Mouse (Mus musculus) liver, adult 2 months (tissue): ENCODE measurements at regions not wholly inside any gene's neighbourhood (a gene's known extent, or its start where the extent isn't known, plus 50 kb on each side); places are given as distances from the start of the nearest gene placed in this dataset.
A peak's percentile ranks its signal among the peaks of the same experiment; 100 is the strongest.

Experiments
- DNase-seq: peaks from one replicate; pipeline ENCODE4 v3.0.0-alpha.2; 2011; ENCODE audit warnings: low read depth, low spot score; ENCODE audit errors: extremely low read depth
- H3K27ac ChIP-seq: fragments of 200-500 bp; replicated peaks from 2 replicates; pipeline ENCODE4 v1.5.1; 2012; ENCODE audit warnings: low read depth, mild to moderate bottlenecking, control low read depth, inconsistent platforms, low read length; ENCODE audit not compliant: insufficient read depth
- H3K27me3 ChIP-seq: fragments of 200-500 bp; 2 replicates; pipeline ENCODE4 v1.6.1; 2012; ENCODE audit warnings: mild to moderate bottlenecking, moderate library complexity, low read length, inconsistent platforms; ENCODE audit not compliant: control insufficient read depth, insufficient read depth
- H3K36me3 ChIP-seq: fragments of 200-500 bp; 2 replicates; pipeline ENCODE4 v1.6.1; 2012; ENCODE audit warnings: low read length, inconsistent platforms; ENCODE audit not compliant: control insufficient read depth, insufficient read depth
- H3K4me1 ChIP-seq: fragments of 200-500 bp; 2 replicates; pipeline ENCODE4 v1.6.1; 2011; ENCODE audit warnings: low read length; ENCODE audit not compliant: control insufficient read depth, insufficient read depth
- H3K4me3 ChIP-seq: fragments of 200-500 bp; 2 replicates; pipeline ENCODE4 v1.5.1; 2011; ENCODE audit warnings: low read depth, mild to moderate bottlenecking, control low read depth, low read length, moderate library complexity; ENCODE audit not compliant: insufficient read depth
- H3K79me2 ChIP-seq: fragments of 200-500 bp; 2 replicates; pipeline ENCODE4 v1.6.1; 2012; ENCODE audit warnings: inconsistent platforms, mild to moderate bottlenecking, low read length, moderate library complexity; ENCODE audit not compliant: control insufficient read depth, insufficient read depth
- H3K9ac ChIP-seq: fragments of 200-500 bp; 2 replicates; pipeline ENCODE4 v1.6.1; 2012; ENCODE audit warnings: low read depth, mild to moderate bottlenecking, control low read depth, inconsistent platforms, low read length
- CTCF ChIP-seq: fragments of 200-500 bp; IDR thresholded peaks from 2 replicates; pipeline ENCODE4 v1.5.1; 2011; ENCODE audit warnings: low read depth, low read length, control low read depth
- POLR2A ChIP-seq: fragments of 200-500 bp; IDR thresholded peaks from 2 replicates; pipeline ENCODE4 v1.6.1; 2011; ENCODE audit warnings: low read length, control low read depth; ENCODE audit not compliant: insufficient read depth; ENCODE audit errors: extremely low read depth
- WGBS: fragments of 180-500 bp; shearing (Covaris S2); methylation state at CpG from one replicate; pipeline ENCODE4 v1.1.7; 2018; 5-methylcytosine and 5-hydroxymethylcytosine counted together

- Histone ChIP-seq H3K9ac (no peak overlapping the region), H3K27ac (no peak overlapping the region), H3K4me1 (no peaks in the 10 kb centered on the region), H3K79me2 (no peaks in the 10 kb centered on the region), H3K4me3 (no peak overlapping the region), H3K36me3 (no peaks in the 10 kb centered on the region), H3K27me3 (no peaks in the 10 kb centered on the region)
- no peak for DNase-seq
- no peak for TF ChIP-seq POLR2A
- WGBS = 88% methylated on average over 5 of the region's 5 CpGs
Measured at GRCm38 (mm10) chr15:35240416-35241212, 882.9 kb upstream of the 9430069I07Rik start.

- Histone ChIP-seq H3K27ac (no peak overlapping the region), H3K36me3 (no peaks in the 10 kb centered on the region), H3K27me3 (no peaks in the 10 kb centered on the region), H3K4me3 (no peak overlapping the region), H3K79me2 (no peaks in the 10 kb centered on the region), H3K4me1 (no peaks in the 10 kb centered on the region), H3K9ac (no peak overlapping the region)
- DNase-seq = no peak
- TF ChIP-seq CTCF = no peak
- no peak for TF ChIP-seq POLR2A
- WGBS = 93% methylated on average over 1 of the region's 1 CpGs
Measured at GRCm38 (mm10) chr15:35238691-35239090, 881.0 kb upstream of the 9430069I07Rik start.

GRCm38 (mm10) chr15:35233968-35234696 lies 876.5 kb upstream of the 9430069I07Rik start:
- H3K9ac ChIP-seq = no peak overlapping the region
- H3K27me3 ChIP-seq = no peaks in the 10 kb centered on the region
- no peaks in the 10 kb centered on the region for H3K79me2 ChIP-seq
- no peak overlapping the region for H3K4me3 ChIP-seq
- TF ChIP-seq POLR2A = no peak
- TF ChIP-seq CTCF = no peak
- no peak overlapping the region for H3K27ac ChIP-seq
- H3K4me1 ChIP-seq = no peaks in the 10 kb centered on the region
- 75% methylated on average over 2 of the region's 2 CpGs for WGBS
- DNase-seq = no peak
- H3K36me3 ChIP-seq = no peaks in the 10 kb centered on the region

- WGBS = 84% methylated on average over 3 of the region's 3 CpGs
- Histone ChIP-seq H3K4me1 (no peaks in the 10 kb centered on the region), H3K9ac (no peak overlapping the region), H3K36me3 (no peaks in the 10 kb centered on the region), H3K79me2 (no peaks in the 10 kb centered on the region), H3K27ac (no peak overlapping the region), H3K4me3 (no peak overlapping the region), H3K27me3 (no peaks in the 10 kb centered on the region)
- DNase-seq = no peak
- TF ChIP-seq POLR2A = no peak
- peak; percentile 57 for TF ChIP-seq CTCF
Measured at GRCm38 (mm10) chr15:35229614-35230013, 871.9 kb upstream of the 9430069I07Rik start.
